Comparison of ENCODE assay signal across 8 mouse cellular contexts in the genomic region with DNA sequence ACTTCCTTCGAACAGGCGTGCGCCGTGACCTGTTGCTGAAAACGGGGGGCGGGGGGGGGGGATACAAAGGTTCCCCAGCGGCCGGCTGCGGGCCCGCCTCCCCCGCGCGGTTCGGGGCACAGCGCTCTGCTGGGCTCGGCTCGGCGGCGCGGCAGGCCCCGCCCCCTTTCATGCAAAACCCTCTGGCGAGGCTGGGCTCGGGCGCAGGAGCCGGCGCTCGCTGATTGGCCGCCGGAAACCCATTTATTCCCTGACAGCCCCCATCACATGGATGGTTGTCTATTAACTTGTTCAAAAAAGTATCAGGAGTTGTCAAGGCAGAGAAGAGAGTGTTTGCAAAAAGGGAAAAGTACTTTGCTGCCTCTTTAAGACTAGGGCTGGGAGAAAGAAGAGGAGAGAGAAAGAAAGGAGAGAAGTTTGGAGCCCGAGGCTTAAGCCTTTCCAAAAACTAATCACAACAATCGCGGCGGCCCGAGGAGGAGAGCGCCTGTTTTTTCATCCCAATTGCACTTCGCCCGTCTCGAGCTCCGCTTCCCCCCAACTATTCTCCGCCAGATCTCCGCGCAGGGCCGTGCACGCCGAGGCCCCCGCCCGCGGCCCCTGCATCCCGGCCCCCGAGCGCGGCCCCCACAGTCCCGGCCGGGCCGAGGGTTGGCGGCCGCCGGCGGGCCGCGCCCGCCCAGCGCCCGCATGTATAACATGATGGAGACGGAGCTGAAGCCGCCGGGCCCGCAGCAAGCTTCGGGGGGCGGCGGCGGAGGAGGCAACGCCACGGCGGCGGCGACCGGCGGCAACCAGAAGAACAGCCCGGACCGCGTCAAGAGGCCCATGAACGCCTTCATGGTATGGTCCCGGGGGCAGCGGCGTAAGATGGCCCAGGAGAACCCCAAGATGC. TPM values are rescaled to one million over a fixed set of nuclear protein-coding genes. Genes with fewer than 3 reads are reported as not detected.
DNase-seq lines count a peak whose midpoint lies in the region; ATAC-seq and TF ChIP-seq lines count a peak whose summit lies in the region.

A gene (plus strand): TSS at position 680 of the 895 bp plus-strand sequence.

- peak within 1 kb of the TSS; percentile 91 for H3K4me2 ChIP-seq in forebrain, embryonic 15.5 days (replicated peaks)
- peak within 1 kb of the TSS; percentile 71 for H3K4me2 ChIP-seq in intestine, embryonic 16.5 days (ENCODE audit: low read depth, low read length)
- peak within 1 kb of the TSS; percentile 55 for H3K4me2 ChIP-seq in stomach, embryonic 16.5 days (ENCODE audit: low read depth, low read length)

- ATAC-seq in forebrain, embryonic 15.5 days (replicated peaks) = peak; percentile 93
- ATAC-seq in intestine, embryonic 16.5 days = peak; percentile 88
- ATAC-seq in stomach, embryonic 16.5 days (ENCODE audit: insufficient read depth, low FRiP score) = peak; percentile 94

- H3K9ac ChIP-seq in forebrain, embryonic 15.5 days (replicated peaks) = peak within 1 kb of the TSS; percentile 78
- peak within 1 kb of the TSS; percentile 33; the same call in 1 of the 2 replicates for H3K9ac ChIP-seq in intestine, embryonic 16.5 days (ENCODE audit: low read depth, low read length)
- peak within 1 kb of the TSS; percentile 83 for H3K9ac ChIP-seq in stomach, embryonic 16.5 days (ENCODE audit: low read length)

- intact Hi-C loops in left cerebral cortex, postnatal 10 days (cut with DNase I) = loop anchor here (2.0 to 10.0 kb wide), 5 partner anchors 455 to 925 kb away; no protein-coding TSS in a partner anchor

- peak within 1 kb of the TSS; percentile 60 for H3K4me3 ChIP-seq in forebrain, embryonic 15.5 days
- peak within 1 kb of the TSS; percentile 45 for H3K4me3 ChIP-seq in intestine, embryonic 16.5 days (ENCODE audit: low read length)
- H3K4me3 ChIP-seq in stomach, embryonic 16.5 days (replicated peaks; ENCODE audit: low read length) = peak within 1 kb of the TSS; percentile 54

- no peaks in the 10 kb centered on the region for H3K9me3 ChIP-seq in forebrain, embryonic 15.5 days
- H3K9me3 ChIP-seq in intestine, embryonic 16.5 days (ENCODE audit: control insufficient read depth, low read length) = no peaks in the 10 kb centered on the region
- H3K9me3 ChIP-seq in stomach, embryonic 16.5 days (replicated peaks; ENCODE audit: control insufficient read depth, low read length) = no peaks in the 10 kb centered on the region

- H3K4me1 ChIP-seq in forebrain, embryonic 15.5 days = peaks cover 60% of the 10 kb centered on the region
- H3K4me1 ChIP-seq in intestine, embryonic 16.5 days (ENCODE audit: control insufficient read depth, insufficient read depth, low read length) = peaks cover 22% of the 10 kb centered on the region
- 0 out of 2 replicates have a peak, but pooled peaks cover 10% of the 10 kb centered on the region for H3K4me1 ChIP-seq in stomach, embryonic 16.5 days (ENCODE audit: control insufficient read depth, insufficient read depth, low read length)

- TF ChIP-seq CTCF in brain, embryonic 14.5 days (IDR thresholded peaks at IDR 0.05; ENCODE audit: borderline replicate concordance, extremely low read depth, insufficient read depth, insufficient read length) = no peak

- peak within 1 kb of the TSS; percentile 97 for H3K27ac ChIP-seq in forebrain, embryonic 15.5 days (replicated peaks)
- H3K27ac ChIP-seq in intestine, embryonic 16.5 days (ENCODE audit: low read length) = no peak within 1 kb of the TSS; the same call in 1 of the 2 replicates
- H3K27ac ChIP-seq in stomach, embryonic 16.5 days (ENCODE audit: low read length) = peak within 1 kb of the TSS; percentile 95

- H3K27me3 ChIP-seq in forebrain, embryonic 15.5 days = 0 out of 2 replicates have a peak, but pooled peaks cover 2% of the 10 kb centered on the region
- peaks cover 69% of the 10 kb centered on the region for H3K27me3 ChIP-seq in intestine, embryonic 16.5 days (replicated peaks; ENCODE audit: control insufficient read depth, insufficient read depth, low read length)
- H3K27me3 ChIP-seq in stomach, embryonic 16.5 days (ENCODE audit: control insufficient read depth, insufficient read depth, low read length) = peaks cover 55% of the 10 kb centered on the region

- under 1% methylated on average over 85 of the region's 86 CpGs for WGBS in forebrain, embryonic 15.5 days
- WGBS in intestine, embryonic 16.5 days = under 1% methylated on average over 85 of the region's 86 CpGs
- under 1% methylated on average over 86 of the region's 86 CpGs for WGBS in stomach, embryonic 16.5 days

- peak; percentile 97 for DNase-seq in Muller cell, postnatal 12 days (ENCODE audit: inconsistent ontology term)
- peak; percentile 98 for DNase-seq in brain, embryonic 14.5 days (ENCODE audit: low read depth)
- DNase-seq in left cerebral cortex, postnatal 10 days (ENCODE audit: extremely low spot score in 1 of 2, low spot score in 2 of 2) = peak; percentile 82 to 84
- peak; percentile 64 to 73 for DNase-seq in lung, postnatal 4 days
- no peak for DNase-seq in ovary, postnatal 10 days (ENCODE audit: low spot score)

- TF ChIP-seq POLR2A in brain, embryonic 14.5 days (IDR thresholded peaks at IDR 0.05; ENCODE audit: borderline replicate concordance, extremely low read depth, insufficient read depth, insufficient read length, poor library complexity, severe bottlenecking) = peak; percentile 18; the same call in 1 of the 2 replicates

- no peaks in the 10 kb centered on the region for H3K36me3 ChIP-seq in forebrain, embryonic 15.5 days
- no peaks in the 10 kb centered on the region for H3K36me3 ChIP-seq in intestine, embryonic 16.5 days (ENCODE audit: control insufficient read depth, insufficient read depth, low read length)
- no peaks in the 10 kb centered on the region for H3K36me3 ChIP-seq in stomach, embryonic 16.5 days (ENCODE audit: control insufficient read depth, insufficient read depth, low read length)

RNA-seq across cellular contexts. Expression of the gene that starts here (rescaled TPM):
- polyA plus RNA-seq in brain, embryonic 14.5 days (2012; rRNA removed) = 101 and 119 TPM in 2 replicates
- 39.7 and 42.3 TPM in 2 replicates for polyA plus RNA-seq in forebrain, embryonic 15.5 days (2015; fragmentation: Nextera tagmentation; extraction: Ambion mirVana)
- 0.12 and 0.24 TPM in 2 replicates for polyA plus RNA-seq in intestine, embryonic 16.5 days (2015; fragmentation: Nextera tagmentation; extraction: Ambion mirVana)
- 10 to 100 TPM; 32.0 to 39.7 TPM for total RNA-seq in left cerebral cortex, postnatal 10 days (2021)
- 7.7 and 8.6 TPM in 2 replicates for polyA plus RNA-seq in stomach, embryonic 16.5 days (2015; fragmentation: Nextera tagmentation; extraction: Ambion mirVana)

Comparison
In these comparisons a context has a peak if more than half of its experiments do, and no peak if none do; other contexts are left out.
1. Peak in ATAC-seq, H3K4me3 ChIP-seq, H3K9ac ChIP-seq and H3K4me2 ChIP-seq in intestine, embryonic 16.5 days; RNA of the gene not detected or under 1 TPM.
2. H3K9ac ChIP-seq: peak in every context shown above with its lines; median percentile 83 in stomach, embryonic 16.5 days; 78 in forebrain, embryonic 15.5 days; 33 in intestine, embryonic 16.5 days.